Mouse (Mus musculus): ENCODE measurements around the gene Tgoln1.

The Tgoln1 gene

GRCm38 (mm10) chr6:72616643-72617288 is at the start of gene Tgoln1:
Gene Tgoln1, minus strand, starts transcription at chr6:72617000.
- peak; percentile 94 for DNase-seq (ENCODE audit: low spot score)

GRCm38 (mm10) chr6:72664290-72664689 is 47.5 kb upstream of the Tgoln1 start:
- DNase-seq (ENCODE audit: low spot score) = no peak

- DNase-seq (ENCODE audit: low spot score) = no peak
These were observed 46.2 kb upstream of the Tgoln1 start for GRCm38 (mm10) chr6:72663000-72663399.

- no peak for DNase-seq (ENCODE audit: low spot score)
These were observed 43.6 kb upstream of the Tgoln1 start for GRCm38 (mm10) chr6:72660391-72660720.

- DNase-seq (ENCODE audit: low spot score) = no peak
These were observed 43.1 kb upstream of the Tgoln1 start for GRCm38 (mm10) chr6:72659717-72660390.

GRCm38 (mm10) chr6:72658006-72658405 is 41.2 kb upstream of the Tgoln1 start:
- DNase-seq (ENCODE audit: low spot score) = no peak

GRCm38 (mm10) chr6:72656053-72656442 is 39.2 kb upstream of the Tgoln1 start:
- DNase-seq (ENCODE audit: low spot score) = no peak

GRCm38 (mm10) chr6:72655309-72656052 is 38.7 kb upstream of the Tgoln1 start:
- peak; percentile 48 for DNase-seq (ENCODE audit: low spot score)

- no peak for DNase-seq (ENCODE audit: low spot score)
These were observed 37.6 kb upstream of the Tgoln1 start for GRCm38 (mm10) chr6:72654355-72654754.

- no peak for DNase-seq (ENCODE audit: low spot score)
These were observed 36.6 kb upstream of the Tgoln1 start for GRCm38 (mm10) chr6:72653419-72653818.

GRCm38 (mm10) chr6:72650338-72650851 is 33.6 kb upstream of the Tgoln1 start:
- no peak for DNase-seq (ENCODE audit: low spot score)

- no peak for DNase-seq (ENCODE audit: low spot score)
These were observed 31.3 kb upstream of the Tgoln1 start for GRCm38 (mm10) chr6:72648002-72648595.

GRCm38 (mm10) chr6:72647383-72647820 is 30.6 kb upstream of the Tgoln1 start:
- peak; percentile 57 for DNase-seq (ENCODE audit: low spot score)

GRCm38 (mm10) chr6:72645364-72645763 is 28.6 kb upstream of the Tgoln1 start:
- DNase-seq (ENCODE audit: low spot score) = no peak

GRCm38 (mm10) chr6:72644576-72644975 is 27.8 kb upstream of the Tgoln1 start:
- no peak for DNase-seq (ENCODE audit: low spot score)

- DNase-seq (ENCODE audit: low spot score) = no peak
These were observed 24.6 kb upstream of the Tgoln1 start for GRCm38 (mm10) chr6:72641218-72641954.

- DNase-seq (ENCODE audit: low spot score) = no peak
These were observed 20.1 kb upstream of the Tgoln1 start for GRCm38 (mm10) chr6:72636940-72637339.

GRCm38 (mm10) chr6:72635760-72636431 is 19.1 kb upstream of the Tgoln1 start:
- peak; percentile 47 for DNase-seq (ENCODE audit: low spot score)

GRCm38 (mm10) chr6:72634311-72634710 is 17.5 kb upstream of the Tgoln1 start:
- DNase-seq (ENCODE audit: low spot score) = no peak

GRCm38 (mm10) chr6:72631700-72632099 is 14.9 kb upstream of the Tgoln1 start:
- no peak for DNase-seq (ENCODE audit: low spot score)

GRCm38 (mm10) chr6:72630961-72631360 is 14.2 kb upstream of the Tgoln1 start:
- DNase-seq (ENCODE audit: low spot score) = no peak

All from urinary bladder, postnatal 25 days (tissue).